Mouse (Mus musculus) bone marrow macrophage, adult 2 months (primary cell): Measurements from ENCODE around the gene Slit1. TPM values are rescaled to one million over a fixed set of nuclear protein-coding genes. Genes with fewer than 3 reads are reported as not detected.

Source experiments
- H3K27ac ChIP-seq: 2 replicates; pipeline ENCODE4 v1.5.1; 2012; ENCODE audit warnings: low read depth, low read length; ENCODE audit not compliant: insufficient read depth
- H3K4me1 ChIP-seq: 2 replicates; pipeline ENCODE4 v1.6.1; 2012; ENCODE audit warnings: low read length; ENCODE audit not compliant: control insufficient read depth, insufficient read depth
- H3K4me3 ChIP-seq: 2 replicates; pipeline ENCODE4 v1.5.1; 2012; ENCODE audit warnings: mild to moderate bottlenecking, low read length, moderate library complexity; ENCODE audit not compliant: insufficient read depth
- CTCF ChIP-seq: IDR thresholded peaks from 2 replicates; pipeline ENCODE4 v1.5.1; 2012; ENCODE audit warnings: low read depth, mild to moderate bottlenecking, low read length, moderate library complexity
- POLR2A ChIP-seq: IDR thresholded peaks from 2 replicates; pipeline ENCODE4 v1.6.1; 2012; ENCODE audit warnings: mild to moderate bottlenecking, low read depth, low read length, borderline replicate concordance
- polyA plus RNA-seq: library from polyadenylated mRNA; stranded (reverse); fragments of >200 nt; gene quantifications from 2 replicates; pipeline ENCODE4 v1.2.4, GENCODE M21; 2012; ENCODE audit not compliant: missing spikeins, insufficient read depth, insufficient read length

The Slit1 gene
- 4.6 and 6.8 TPM in 2 replicates for polyA plus RNA-seq

DNA sequence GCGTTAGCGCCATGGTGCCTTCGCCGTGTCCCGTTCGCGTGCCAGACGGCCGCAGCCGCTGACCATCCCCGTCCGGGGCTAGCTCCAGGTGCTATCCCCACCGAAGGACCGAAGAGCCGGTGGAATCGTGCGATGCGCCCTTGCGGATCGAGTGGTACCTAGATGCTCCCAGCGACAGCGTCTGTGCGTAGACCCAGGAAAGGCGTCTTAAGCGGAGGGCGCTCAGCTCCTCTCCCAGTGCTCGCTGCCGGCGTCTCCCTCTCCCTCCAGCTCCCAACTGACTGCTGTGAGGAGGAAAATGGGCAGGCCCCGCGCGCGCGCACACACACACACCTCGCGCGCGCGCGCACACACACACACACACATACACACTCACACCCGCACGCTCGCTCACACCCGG, at the start of gene Slit1:
Gene Slit1 (minus strand): TSS at position 270 of the 400 bp plus-strand sequence.
- no peaks in the 10 kb centered on the region for H3K4me1 ChIP-seq
- peak within 1 kb of the TSS; percentile 13; the same call in 1 of the 2 replicates for H3K4me3 ChIP-seq
- no peak within 1 kb of the TSS for H3K27ac ChIP-seq
- no peak for TF ChIP-seq POLR2A
- TF ChIP-seq CTCF: no peak

DNA sequence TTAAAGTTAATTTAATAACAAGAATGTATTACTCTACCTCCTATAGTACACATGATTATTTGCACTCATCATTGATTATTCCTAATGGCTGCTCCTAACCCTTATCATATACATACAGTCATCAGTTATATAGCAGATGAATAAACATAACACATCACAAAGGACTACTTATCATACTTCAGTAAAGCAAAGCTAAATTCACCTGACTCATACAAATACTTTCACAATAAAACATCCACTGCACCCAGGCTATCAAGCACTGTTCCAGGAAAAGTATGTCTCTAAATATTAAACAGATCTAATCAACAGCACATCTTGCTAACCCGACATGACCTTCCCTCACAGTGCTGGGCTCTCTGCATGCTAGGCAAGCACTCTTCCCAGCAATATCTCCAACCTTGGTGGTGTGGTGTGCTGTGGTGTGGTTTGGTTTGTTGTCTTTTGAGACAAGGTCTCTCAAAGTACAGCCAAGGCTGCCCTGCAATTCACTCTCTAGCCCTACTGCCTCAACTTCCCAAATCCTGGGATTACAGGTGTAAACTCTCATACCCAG, 49.5 kb upstream of the Slit1 start:
- peaks cover 46% of the 10 kb centered on the region for H3K4me1 ChIP-seq
- no peak overlapping the region for H3K4me3 ChIP-seq
- TF ChIP-seq CTCF (no peak), POLR2A (no peak)
- H3K27ac ChIP-seq: no peak overlapping the region

DNA sequence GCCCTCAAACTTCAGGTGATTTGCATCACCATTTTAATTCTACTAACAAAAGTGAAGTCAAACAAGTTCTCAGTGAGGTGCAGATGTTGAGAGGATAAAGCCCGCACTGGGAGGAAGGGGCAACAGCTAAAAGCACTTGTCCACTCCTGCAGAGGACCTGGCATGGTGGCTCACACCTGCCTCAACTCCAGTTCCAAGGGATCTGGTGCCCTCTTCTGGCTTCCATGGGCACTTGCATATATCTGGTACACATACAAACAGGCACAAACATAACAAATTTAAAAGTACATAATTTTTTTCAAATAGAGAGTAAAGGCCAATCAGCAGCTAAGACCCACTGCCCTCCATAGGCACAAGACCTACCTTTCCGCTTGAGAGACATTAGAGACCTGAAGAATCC, 47.9 kb upstream of the Slit1 start:
- Histone ChIP-seq H3K4me1 (peaks cover 32% of the 10 kb centered on the region), H3K27ac (no peak overlapping the region), H3K4me3 (no peak overlapping the region)
- TF ChIP-seq CTCF (peak; percentile 38; the same call in 1 of the 2 replicates), POLR2A (no peak)

DNA sequence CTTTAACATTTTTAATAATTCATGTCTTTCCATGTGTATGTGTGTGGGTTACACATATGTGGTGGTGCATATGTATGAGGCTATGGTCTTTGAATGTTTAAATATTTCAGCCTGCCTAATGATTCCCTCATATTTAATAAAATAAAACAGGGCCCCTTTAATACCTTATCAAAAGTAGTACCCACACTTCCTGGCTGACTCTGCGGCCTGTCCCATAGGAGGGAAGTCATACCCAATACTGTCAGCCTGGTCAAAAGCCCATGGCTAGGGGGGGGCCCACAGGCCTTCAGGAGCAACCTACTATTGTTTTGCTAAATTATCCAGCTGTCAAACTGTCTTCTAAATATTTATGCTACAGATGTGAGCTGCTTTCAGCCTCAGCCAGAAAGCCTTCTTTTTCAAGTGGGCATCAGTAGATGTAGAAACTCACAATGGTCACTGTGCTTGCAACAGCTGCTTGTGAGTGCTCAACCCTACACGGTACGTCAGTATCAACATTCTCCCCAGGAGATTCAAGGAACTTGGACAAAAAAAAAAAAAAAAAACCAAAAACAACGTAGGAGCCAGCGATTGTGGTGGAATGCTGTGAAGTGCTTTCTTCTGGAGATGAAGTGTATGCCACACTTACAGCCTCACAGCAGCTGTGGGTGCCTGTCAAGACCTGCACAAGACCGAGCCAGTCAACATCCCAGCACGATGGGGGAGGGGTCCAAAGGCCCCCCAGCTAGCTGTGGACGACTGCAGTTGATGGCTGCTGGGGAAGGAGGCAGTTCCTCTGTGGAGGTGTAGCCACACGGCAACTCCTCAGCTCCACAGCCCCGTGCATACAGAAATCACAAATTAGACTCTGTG, 45.9 kb upstream of the Slit1 start:
- Histone ChIP-seq H3K4me3 (no peak overlapping the region), H3K27ac (no peak overlapping the region), H3K4me1 (peaks cover 17% of the 10 kb centered on the region)
- no peak for TF ChIP-seq POLR2A
- TF ChIP-seq CTCF: no peak

DNA sequence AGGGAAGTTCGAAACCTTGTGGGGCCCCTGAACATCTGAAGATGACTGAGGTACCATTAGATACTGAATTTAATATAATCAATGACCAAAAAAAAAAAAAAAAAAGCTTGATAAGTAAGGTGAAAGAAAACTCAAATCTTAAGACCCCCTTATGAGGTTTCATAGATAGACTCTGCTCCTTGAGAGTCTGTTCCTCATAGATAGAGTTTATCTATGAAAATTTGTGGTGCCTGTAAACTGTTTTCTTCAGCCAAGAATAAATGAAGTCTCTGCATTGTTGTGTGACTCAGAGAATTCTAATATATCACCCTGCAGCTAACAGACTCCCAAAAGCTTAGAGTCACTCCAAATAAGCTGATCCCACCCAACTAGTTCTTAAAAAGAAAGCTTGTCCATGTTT, 43.4 kb upstream of the Slit1 start:
- Histone ChIP-seq H3K4me3 (no peak overlapping the region), H3K4me1 (peaks cover 3% of the 10 kb centered on the region; the same call in 1 of the 2 replicates), H3K27ac (no peak overlapping the region)
- TF ChIP-seq CTCF (no peak), POLR2A (no peak)

DNA sequence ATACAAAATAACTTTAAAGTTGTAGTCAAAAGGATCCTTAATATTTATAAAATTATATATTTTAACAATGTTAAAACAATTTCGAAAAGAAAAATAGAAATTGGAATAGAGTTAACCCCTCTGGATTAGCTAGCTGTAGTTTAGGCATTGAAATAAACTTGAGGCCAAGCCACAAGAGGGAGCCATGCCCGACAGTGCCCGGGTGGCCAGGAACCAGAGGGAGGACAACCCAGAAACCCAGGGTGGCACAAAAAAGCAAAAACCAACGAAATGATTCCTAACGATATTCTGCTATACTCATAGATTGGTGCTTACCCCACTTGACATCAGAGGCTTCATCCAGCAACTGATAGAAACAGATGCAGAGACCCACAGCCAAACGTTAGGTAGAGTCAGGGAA, 34.0 kb upstream of the Slit1 start:
- peaks cover 53% of the 10 kb centered on the region for H3K4me1 ChIP-seq
- TF ChIP-seq POLR2A (no peak), CTCF (no peak)
- H3K27ac ChIP-seq: peak overlapping the region; percentile 99
- H3K4me3 ChIP-seq: no peak overlapping the region

DNA sequence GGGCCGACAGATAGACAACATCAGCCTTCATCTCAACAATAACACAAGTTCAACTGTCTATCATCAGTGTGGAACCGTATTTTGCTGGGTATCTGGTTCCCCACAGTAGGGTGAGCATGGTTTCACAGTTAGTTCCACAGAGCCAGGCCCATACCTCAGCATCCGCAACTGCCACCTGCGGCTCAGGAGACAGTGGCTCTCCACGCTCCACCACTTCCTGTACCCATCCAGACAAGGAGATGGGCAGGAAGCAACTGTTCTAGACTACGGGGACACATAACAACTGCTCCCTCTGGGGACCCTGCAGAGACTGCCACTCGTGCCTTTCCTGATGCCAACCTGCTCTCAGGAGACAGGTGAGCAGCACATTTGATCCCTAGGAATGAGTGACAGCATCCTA, 25.2 kb upstream of the Slit1 start:
- no peak overlapping the region for H3K27ac ChIP-seq
- H3K4me1 ChIP-seq: peaks cover 66% of the 10 kb centered on the region
- TF ChIP-seq POLR2A (no peak), CTCF (no peak)
- H3K4me3 ChIP-seq: peak overlapping the region; percentile 17

DNA sequence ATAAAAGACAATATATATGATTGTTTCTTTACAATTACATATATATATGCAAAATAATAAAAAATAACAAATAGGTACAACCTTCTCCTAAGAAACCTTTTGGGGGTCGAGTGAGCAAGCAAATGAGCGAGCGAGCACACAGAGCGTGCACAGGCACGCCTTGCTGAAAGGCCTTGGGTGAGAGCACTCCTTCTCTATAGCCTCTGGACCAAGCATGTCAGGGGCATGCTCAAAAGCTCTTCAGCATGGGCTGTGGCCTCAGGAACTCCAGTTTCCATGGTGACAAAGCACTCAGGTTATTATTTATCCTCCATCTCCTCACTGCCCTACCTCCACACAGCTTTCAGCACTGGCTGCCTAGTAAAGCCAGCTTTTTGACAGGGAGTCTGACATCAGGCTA, 23.2 kb upstream of the Slit1 start:
- Histone ChIP-seq H3K27ac (no peak overlapping the region), H3K4me3 (no peak overlapping the region), H3K4me1 (peaks cover 54% of the 10 kb centered on the region)
- TF ChIP-seq CTCF (no peak), POLR2A (no peak)

GRCm38 (mm10) chr19:41763870-41764660, 20.6 kb upstream of the Slit1 start:
- H3K4me3 ChIP-seq: no peak overlapping the region
- TF ChIP-seq POLR2A (no peak), CTCF (no peak)
- peaks cover 37% of the 10 kb centered on the region for H3K4me1 ChIP-seq
- peak overlapping the region; percentile 55 for H3K27ac ChIP-seq

GRCm38 (mm10) chr19:41761529-41761928, 18.1 kb upstream of the Slit1 start:
- no peak for TF ChIP-seq POLR2A
- Histone ChIP-seq H3K4me1 (peaks cover 18% of the 10 kb centered on the region), H3K4me3 (no peak overlapping the region), H3K27ac (no peak overlapping the region)
